Mouse (Mus musculus) thymus, adult 2 months (tissue): ENCODE results near the gene Snapc4.

ENCODE experiments used
- CTCF ChIP-seq: fragments of 200-500 bp; IDR thresholded peaks from 2 replicates; pipeline ENCODE4 v1.5.1; 2012; ENCODE audit warnings: mild to moderate bottlenecking, control low read depth, low read length, moderate library complexity, borderline replicate concordance; ENCODE audit not compliant: control insufficient read depth, poor library complexity, insufficient read depth; ENCODE audit errors: extremely low read depth
- POLR2A ChIP-seq: fragments of 200-500 bp; IDR thresholded peaks from 2 replicates; pipeline ENCODE4 v1.6.1; 2012; ENCODE audit warnings: mild to moderate bottlenecking, low read length, control low read depth, moderate library complexity; ENCODE audit not compliant: control insufficient read depth, poor library complexity, insufficient read depth; ENCODE audit errors: extremely low read depth

DNA sequence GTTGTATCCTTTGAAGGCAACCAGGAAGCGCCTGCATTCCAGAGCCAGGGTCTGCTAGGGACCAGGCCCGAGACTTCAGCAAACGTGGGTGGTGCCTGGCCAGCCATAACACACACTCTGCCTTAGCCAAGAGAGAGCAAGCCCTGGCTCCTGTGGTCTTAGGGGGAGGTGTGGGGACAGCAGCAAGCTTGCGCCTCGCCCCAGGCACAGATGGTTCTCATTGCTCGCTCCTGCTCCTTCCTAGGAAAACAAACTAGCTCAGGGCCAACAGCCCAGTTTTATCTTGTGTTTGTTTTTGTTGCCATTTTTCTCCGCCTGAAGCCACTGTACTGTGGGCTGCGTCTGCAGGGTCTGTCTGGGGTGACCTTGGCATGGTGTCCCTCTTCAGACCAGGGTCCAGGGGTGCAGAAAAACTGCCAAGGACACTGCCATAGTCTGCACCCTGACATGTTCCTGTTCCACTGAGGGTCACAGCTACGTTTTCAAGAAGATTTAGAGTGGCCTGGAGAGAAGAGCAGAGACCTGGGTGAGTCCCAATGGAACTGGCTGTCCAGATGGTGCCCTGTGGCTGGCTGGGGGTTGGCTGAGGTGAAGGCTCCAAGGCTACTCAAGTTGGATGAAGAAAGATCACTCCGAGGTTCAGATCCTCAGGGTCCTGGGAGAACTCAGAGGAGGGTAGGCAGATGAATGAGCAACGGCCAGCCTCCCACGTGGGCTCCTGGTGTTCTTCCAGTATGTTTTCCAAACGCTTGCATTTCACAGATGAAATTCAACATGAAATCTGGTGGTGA, 66.0 kb downstream of the Snapc4 start:
- no peak for TF ChIP-seq CTCF
- no peak for TF ChIP-seq POLR2A
